Mouse (Mus musculus) olfactory bulb, adult 2 months (tissue): ENCODE data around the gene Itgal.

Experiments used
- CTCF ChIP-seq: fragments of 200-500 bp; IDR thresholded peaks from 2 replicates; pipeline ENCODE4 v1.5.1; 2012; ENCODE audit warnings: low read depth, mild to moderate bottlenecking, low read length, moderate library complexity; ENCODE audit not compliant: insufficient read depth
- POLR2A ChIP-seq: fragments of 200-500 bp; IDR thresholded peaks from 2 replicates; pipeline ENCODE4 v1.6.1; 2012; ENCODE audit warnings: mild to moderate bottlenecking, low read depth, low read length, moderate library complexity; ENCODE audit not compliant: insufficient read depth

- TF ChIP-seq CTCF: no peak
- TF ChIP-seq POLR2A: no peak
These were observed 14.9 kb upstream of the Itgal start for GRCm38 (mm10) chr7:127281114-127281513.
